Mouse (Mus musculus): ENCODE data around the gene Chmp4b.

GRCm38 (mm10) chr2:154657486-154658237 is 6.2 kb downstream of the Chmp4b start:
- TF ChIP-seq CTCF (IDR thresholded peaks at IDR 0.05; ENCODE audit: borderline replicate concordance, insufficient read depth, low read depth, low read length) = no peak
- TF ChIP-seq POLR2A (IDR thresholded peaks at IDR 0.05; ENCODE audit: borderline replicate concordance, insufficient read depth, low read length) = no peak
